ENCODE assay signal across 11 mouse cellular contexts in the genomic region with DNA sequence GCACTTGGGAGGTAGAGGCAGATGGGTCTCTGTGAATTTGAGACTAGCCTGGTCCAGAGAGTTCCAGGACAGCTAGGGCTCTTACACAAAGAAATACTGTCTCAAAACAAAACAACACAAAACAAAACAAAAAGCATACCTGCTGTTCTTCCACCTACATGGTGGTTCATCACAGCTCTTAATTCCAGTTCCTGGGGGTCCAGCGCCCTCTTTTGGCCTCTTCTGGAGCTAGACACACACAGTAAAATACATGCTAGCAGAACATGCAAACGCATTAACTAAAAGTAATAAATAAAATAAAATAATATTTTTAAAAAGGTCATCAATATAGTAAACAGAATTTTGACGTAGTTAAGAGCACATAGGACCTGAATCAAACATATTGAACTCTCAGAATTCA. TPM values are rescaled to one million over a fixed set of nuclear protein-coding genes. Genes with fewer than 3 reads are reported as not detected.
DNase-seq lines count a peak whose midpoint lies in the region; ATAC-seq and TF ChIP-seq lines count a peak whose summit lies in the region.
"Had no signal": no experiment of that assay in that cellular context is flagged by ENCODE, and none has a peak within 500 bp of the region (broad histone marks: within the 10 kb centered on the region; RNA-seq: fewer than 3 reads in every experiment).

No protein-coding gene starts in this region.

- H3K36me3 ChIP-seq in liver, postnatal 0 days (replicated peaks; ENCODE audit: insufficient read depth, low read length), result no peaks in the 10 kb centered on the region
- no peaks in the 10 kb centered on the region for H3K36me3 ChIP-seq in liver, embryonic 11.5 days (ENCODE audit: control insufficient read depth, insufficient read depth, low read length)
- H3K36me3 ChIP-seq: G1E had no signal

- no peak for TF ChIP-seq EP300 in liver, postnatal 0 days (IDR thresholded peaks at IDR 0.05; ENCODE audit: low read depth)

- 34% methylated on average over 3 of the region's 3 CpGs for WGBS in liver, postnatal 0 days (ENCODE audit: insufficient replicate concordance)
- WGBS in liver, embryonic 11.5 days, result 33% methylated on average over 3 of the region's 3 CpGs

- no peak overlapping the region for H3K9ac ChIP-seq in liver, postnatal 0 days (replicated peaks)
- H3K9ac ChIP-seq in liver, embryonic 11.5 days (ENCODE audit: low read depth, low read length), result no peak overlapping the region

- no peak overlapping the region for H3K4me3 ChIP-seq in liver, postnatal 0 days (ENCODE audit: low read depth, low read length)
- no peak overlapping the region for H3K4me3 ChIP-seq in liver, embryonic 11.5 days (ENCODE audit: low read depth, low read length)

- peak; percentile 59 for TF ChIP-seq CTCF in liver, postnatal 0 days (IDR thresholded peaks at IDR 0.05; ENCODE audit: low read depth)

- no peak overlapping the region for H3K27ac ChIP-seq in liver, postnatal 0 days (ENCODE audit: low read depth)
- no peak overlapping the region for H3K27ac ChIP-seq in liver, embryonic 11.5 days (ENCODE audit: low read depth, low read length)

- DNase-seq in cerebellum, postnatal 4 days (ENCODE audit: low spot score in 2 of 2), result peak; percentile 28 to 42
- DNase-seq in liver, postnatal 0 days, result peak; percentile 32
- no peak for DNase-seq in liver, embryonic 11.5 days (ENCODE audit: low spot score)
- peak; percentile 45 for DNase-seq in NIH3T3 (ENCODE audit: low read depth)
- peak; percentile 73 for DNase-seq in heart, postnatal 4 days
- peak; percentile 29 to 68 for DNase-seq in spleen, postnatal 4 days (ENCODE audit: low spot score in 2 of 2)

- no peaks in the 10 kb centered on the region for H3K9me3 ChIP-seq in liver, postnatal 0 days (ENCODE audit: low read length)
- no peaks in the 10 kb centered on the region for H3K9me3 ChIP-seq in liver, embryonic 11.5 days (ENCODE audit: control insufficient read depth, low read length)
- H3K9me3 ChIP-seq: G1E had no signal

- no peak for ATAC-seq in cerebellum, adult (ENCODE audit: insufficient number of reproducible peaks, low FRiP score, low TSS enrichment)
- ATAC-seq in liver, postnatal 0 days, result no peak
- ATAC-seq in liver, embryonic 11.5 days (replicated peaks; ENCODE audit: low FRiP score), result no peak
- no peak for ATAC-seq in megakaryocyte progenitor cell, adult 5-6 weeks (replicated peaks; ENCODE audit: poor library complexity)

- H3K4me1 ChIP-seq in liver, postnatal 0 days (ENCODE audit: insufficient read depth), result no peaks in the 10 kb centered on the region
- H3K4me1 ChIP-seq in liver, embryonic 11.5 days (replicated peaks; ENCODE audit: control insufficient read depth, insufficient read depth, low read length), result no peaks in the 10 kb centered on the region

- H3K27me3 ChIP-seq in liver, postnatal 0 days (ENCODE audit: insufficient read depth, low read length), result no peaks in the 10 kb centered on the region
- no peaks in the 10 kb centered on the region for H3K27me3 ChIP-seq in liver, embryonic 11.5 days (replicated peaks; ENCODE audit: control insufficient read depth, insufficient read depth, low read length)

- H3K4me2 ChIP-seq in liver, postnatal 0 days (ENCODE audit: low read depth, low read length), result no peak overlapping the region
- H3K4me2 ChIP-seq in liver, embryonic 11.5 days, result no peak overlapping the region

RNA-seq across cellular contexts. Expression of a gene that starts 19.5 kb away (rescaled TPM):
- not detected in 2 replicates for polyA plus RNA-seq in liver, postnatal 0 days (2015; fragmentation: Nextera tagmentation; extraction: Ambion mirVana)
- not detected in 2 replicates for polyA plus RNA-seq in liver, embryonic 11.5 days (2014; fragmentation: Nextera tagmentation; extraction: Ambion mirVana)
- under 1 TPM; 0.38 to 0.64 TPM for total RNA-seq in heart, postnatal 4 days (2021)
- not detected in 2 replicates for total RNA-seq in megakaryocyte progenitor cell, adult 5-6 weeks (2015)
- not detected in 2 replicates for total RNA-seq in megakaryocyte progenitor cell, adult 5-6 weeks (2017)
- total RNA-seq: left cerebral cortex, postnatal 14 days had no signal
- polyA plus RNA-seq: G1E; neural tube, embryonic 14.5 days had no signal

RNA-seq across cellular contexts. Expression of a gene that starts 26.7 kb away (rescaled TPM):
- not detected in 2 replicates for polyA plus RNA-seq in liver, postnatal 0 days (2015; fragmentation: Nextera tagmentation; extraction: Ambion mirVana)
- polyA plus RNA-seq in liver, embryonic 11.5 days (2014; fragmentation: Nextera tagmentation; extraction: Ambion mirVana), result not detected in 2 replicates
- total RNA-seq in heart, postnatal 4 days (2021), result not detected
- not detected in 2 replicates for total RNA-seq in megakaryocyte progenitor cell, adult 5-6 weeks (2015)
- not detected in 2 replicates for total RNA-seq in megakaryocyte progenitor cell, adult 5-6 weeks (2017)
- total RNA-seq: left cerebral cortex, postnatal 14 days had no signal
- polyA plus RNA-seq: G1E had no signal

RNA-seq across cellular contexts. Expression of a gene that starts 43.2 kb away (rescaled TPM):
- 151 and 153 TPM in 2 replicates for polyA plus RNA-seq in liver, postnatal 0 days (2015; fragmentation: Nextera tagmentation; extraction: Ambion mirVana)
- 289 and 300 TPM in 2 replicates for polyA plus RNA-seq in liver, embryonic 11.5 days (2014; fragmentation: Nextera tagmentation; extraction: Ambion mirVana)
- 100 to 1,000 TPM; 127 to 129 TPM for total RNA-seq in heart, postnatal 4 days (2021)
- 162 and 164 TPM in 2 replicates for total RNA-seq in megakaryocyte progenitor cell, adult 5-6 weeks (2015)
- 73.9 and 88.7 TPM in 2 replicates for total RNA-seq in megakaryocyte progenitor cell, adult 5-6 weeks (2017)
